Mouse (Mus musculus): Measurements from ENCODE around the gene Ndufs8. TPM values are rescaled to one million over a fixed set of nuclear protein-coding genes. Genes with fewer than 3 reads are reported as not detected.

Ndufs8 gene
- polyA plus RNA-seq, 1 experiment = 423 TPM

GRCm38 (mm10) chr19:3913692-3914091 is 1.1 kb upstream of the Ndufs8 start:
- peak overlapping the region; percentile 9 for H3K4me3 ChIP-seq (ENCODE audit: low read depth, low read length)
- H3K27me3 ChIP-seq (ENCODE audit: control insufficient read depth, insufficient read depth, low read length) = no peaks in the 10 kb centered on the region
- no peak for TF ChIP-seq POLR2A (IDR thresholded peaks at IDR 0.05; ENCODE audit: low read depth, low read length)
- no peak for TF ChIP-seq CTCF (IDR thresholded peaks at IDR 0.05; ENCODE audit: extremely low read depth, insufficient read length, insufficient replicate concordance, low read depth, low read length)
- WGBS = 78% methylated on average over 8 of the region's 8 CpGs
- peaks cover 5% of the 10 kb centered on the region for H3K4me1 ChIP-seq (ENCODE audit: control insufficient read depth, insufficient read depth, insufficient read length, low read length)
- no peak overlapping the region for H3K27ac ChIP-seq (ENCODE audit: insufficient read depth, low read depth, low read length)
- H3K36me3 ChIP-seq (ENCODE audit: control insufficient read depth, insufficient read depth, low read length) = peaks cover 22% of the 10 kb centered on the region

- Histone ChIP-seq H3K27ac (ENCODE audit: insufficient read depth, low read depth, low read length) (no peak overlapping the region), H3K36me3 (ENCODE audit: control insufficient read depth, insufficient read depth, low read length) (peaks cover 27% of the 10 kb centered on the region), H3K4me3 (ENCODE audit: low read depth, low read length) (no peak overlapping the region), H3K27me3 (ENCODE audit: control insufficient read depth, insufficient read depth, low read length) (no peaks in the 10 kb centered on the region), H3K4me1 (ENCODE audit: control insufficient read depth, insufficient read depth, insufficient read length, low read length) (peaks cover 13% of the 10 kb centered on the region)
- TF ChIP-seq POLR2A (IDR thresholded peaks at IDR 0.05; ENCODE audit: low read depth, low read length) (no peak), CTCF (IDR thresholded peaks at IDR 0.05; ENCODE audit: extremely low read depth, insufficient read length, insufficient replicate concordance, low read depth, low read length) (no peak)
- 72% methylated on average over 5 of the region's 5 CpGs for WGBS
These were observed 2.4 kb downstream of the Ndufs8 start for GRCm38 (mm10) chr19:3910206-3910605.

GRCm38 (mm10) chr19:3907876-3908660 is 4.5 kb downstream of the Ndufs8 start:
- no peak for TF ChIP-seq CTCF (IDR thresholded peaks at IDR 0.05; ENCODE audit: extremely low read depth, insufficient read length, insufficient replicate concordance, low read depth, low read length)
- no peak for TF ChIP-seq POLR2A (IDR thresholded peaks at IDR 0.05; ENCODE audit: low read depth, low read length)
- H3K4me3 ChIP-seq (ENCODE audit: low read depth, low read length) = no peak overlapping the region
- no peak overlapping the region for H3K27ac ChIP-seq (ENCODE audit: insufficient read depth, low read depth, low read length)
- H3K36me3 ChIP-seq (ENCODE audit: control insufficient read depth, insufficient read depth, low read length) = peaks cover 39% of the 10 kb centered on the region
- H3K27me3 ChIP-seq (ENCODE audit: control insufficient read depth, insufficient read depth, low read length) = no peaks in the 10 kb centered on the region
- WGBS = 56% methylated on average over 8 of the region's 8 CpGs
- peaks cover 11% of the 10 kb centered on the region for H3K4me1 ChIP-seq (ENCODE audit: control insufficient read depth, insufficient read depth, insufficient read length, low read length)

GRCm38 (mm10) chr19:3906795-3907786 is 5.5 kb downstream of the Ndufs8 start, which contains the start of gene Tcirg1:
Gene Tcirg1, minus strand, starts transcription at chr19:3907133.
- no peaks in the 10 kb centered on the region for H3K27me3 ChIP-seq (ENCODE audit: control insufficient read depth, insufficient read depth, low read length)

GRCm38 (mm10) chr19:3906326-3906725 is 6.2 kb downstream of the Ndufs8 start:
- peak overlapping the region; percentile 77 for H3K4me3 ChIP-seq (ENCODE audit: low read depth, low read length)
- H3K27me3 ChIP-seq (ENCODE audit: control insufficient read depth, insufficient read depth, low read length) = no peaks in the 10 kb centered on the region
- whole genome bisulfite sequencing = under 1% methylated on average over 10 of the region's 10 CpGs
- H3K36me3 ChIP-seq (ENCODE audit: control insufficient read depth, insufficient read depth, low read length) = peaks cover 54% of the 10 kb centered on the region
- H3K27ac ChIP-seq (ENCODE audit: insufficient read depth, low read depth, low read length) = peak overlapping the region; percentile 89
- TF ChIP-seq POLR2A (IDR thresholded peaks at IDR 0.05; ENCODE audit: low read depth, low read length) = no peak
- TF ChIP-seq CTCF (IDR thresholded peaks at IDR 0.05; ENCODE audit: extremely low read depth, insufficient read length, insufficient replicate concordance, low read depth, low read length) = no peak
- H3K4me1 ChIP-seq (ENCODE audit: control insufficient read depth, insufficient read depth, insufficient read length, low read length) = peaks cover 11% of the 10 kb centered on the region

More at GRCm38 (mm10) chr19:3906795-3907786, 5.5 kb downstream of the Ndufs8 start, which contains the start of gene Tcirg1:
- Histone ChIP-seq H3K4me3 (ENCODE audit: low read depth, low read length) (peak within 1 kb of the TSS; percentile 77), H3K36me3 (ENCODE audit: control insufficient read depth, insufficient read depth, low read length) (peaks cover 48% of the 10 kb centered on the region), H3K27ac (ENCODE audit: insufficient read depth, low read depth, low read length) (peak within 1 kb of the TSS; percentile 89), H3K4me1 (ENCODE audit: control insufficient read depth, insufficient read depth, insufficient read length, low read length) (peaks cover 11% of the 10 kb centered on the region)
- WGBS = 2% methylated on average over 36 of the region's 36 CpGs
- peak; percentile 85; the same call in 1 of the 2 replicates for TF ChIP-seq POLR2A (IDR thresholded peaks at IDR 0.05; ENCODE audit: low read depth, low read length)
- TF ChIP-seq CTCF (IDR thresholded peaks at IDR 0.05; ENCODE audit: extremely low read depth, insufficient read length, insufficient replicate concordance, low read depth, low read length) = no peak

- Histone ChIP-seq H3K4me3 (ENCODE audit: low read depth, low read length) (peak overlapping the region; percentile 77), H3K36me3 (ENCODE audit: control insufficient read depth, insufficient read depth, low read length) (peaks cover 48% of the 10 kb centered on the region), H3K4me1 (ENCODE audit: control insufficient read depth, insufficient read depth, insufficient read length, low read length) (peaks cover 11% of the 10 kb centered on the region), H3K27me3 (ENCODE audit: control insufficient read depth, insufficient read depth, low read length) (no peaks in the 10 kb centered on the region), H3K27ac (ENCODE audit: insufficient read depth, low read depth, low read length) (peak overlapping the region; percentile 89)
- 8% methylated on average over 6 of the region's 6 CpGs for WGBS
- TF ChIP-seq CTCF (IDR thresholded peaks at IDR 0.05; ENCODE audit: extremely low read depth, insufficient read length, insufficient replicate concordance, low read depth, low read length) (no peak), POLR2A (IDR thresholded peaks at IDR 0.05; ENCODE audit: low read depth, low read length) (no peak)
These were observed 7.2 kb downstream of the Ndufs8 start for GRCm38 (mm10) chr19:3905261-3905969.
